Mouse (Mus musculus) G1E (cell line): Measurements from ENCODE around the gene Scarf1.

ENCODE experiments used
- CTCF ChIP-seq: IDR thresholded peaks from 2 replicates; pipeline ENCODE4 v1.5.1; 2012; ENCODE audit warnings: low read depth, low read length, inconsistent platforms, mixed read lengths
- GATA1 ChIP-seq: IDR thresholded peaks from 2 replicates; pipeline ENCODE4 v1.6.1; 2012; ENCODE audit warnings: borderline replicate concordance, low read length, inconsistent platforms, mixed read lengths
- TAL1 ChIP-seq: conservative IDR thresholded peaks from 2 replicates; pipeline ENCODE4 v1.6.1; 2012; ENCODE audit warnings: low read depth, low read length, inconsistent platforms, mixed read lengths

- TF ChIP-seq CTCF (no peak), GATA1 (no peak), TAL1 (no peak)
Observed at GRCm38 (mm10) chr11:75472469-75473081, 40.8 kb upstream of the Scarf1 start.
